Mouse (Mus musculus): ENCODE measurements around the gene Ltbp3.

DNA sequence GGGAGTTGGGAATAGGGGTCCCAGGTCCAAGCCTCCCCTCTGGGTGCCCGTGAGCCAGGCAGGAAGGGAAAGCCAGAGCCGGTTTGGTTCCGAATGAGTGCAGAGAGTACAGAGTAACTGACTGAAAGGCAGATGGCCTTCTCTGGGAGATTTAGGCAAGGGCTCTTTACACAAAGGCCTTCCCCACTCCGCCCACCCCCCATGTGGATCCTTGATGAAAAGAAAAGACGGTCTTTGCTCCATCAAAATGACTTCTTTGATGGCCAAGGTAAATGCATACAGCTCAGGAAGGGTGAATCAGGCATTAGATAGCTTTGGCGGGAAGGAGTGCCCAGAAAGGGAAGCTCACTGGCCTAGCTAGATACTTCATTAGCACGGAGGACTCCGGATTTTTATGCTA, 37.6 kb downstream of the Ltbp3 start:
- TF ChIP-seq POLR2A (IDR thresholded peaks at IDR 0.05; ENCODE audit: low read depth, low read length) = no peak
- no peak for TF ChIP-seq CTCF (IDR thresholded peaks at IDR 0.05; ENCODE audit: borderline replicate concordance, insufficient read depth, low read length)

Data from embryonic fibroblast, embryonic 13.5 days (primary cell).